In the genomic region with DNA sequence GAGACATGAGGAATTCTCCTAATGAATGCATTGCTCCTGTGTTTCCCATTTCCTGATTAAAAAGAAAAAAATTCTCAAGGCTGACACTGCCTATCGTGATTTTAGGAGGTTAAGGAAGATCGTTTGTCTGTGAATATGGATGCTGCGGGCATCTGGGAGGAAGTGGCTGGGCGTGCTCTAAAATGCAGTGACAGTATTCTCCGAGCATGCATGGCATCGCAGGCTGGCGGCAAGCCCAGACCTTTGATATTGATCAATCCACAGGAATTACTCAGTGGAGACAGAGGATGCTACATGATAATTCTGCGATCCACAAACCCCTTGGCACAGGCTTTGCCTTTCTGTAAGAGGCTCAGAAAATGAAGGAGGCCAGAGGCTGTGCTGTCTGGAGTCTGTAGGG, we compare ENCODE assay signal across 7 mouse cellular contexts.
DNase-seq lines count a peak whose midpoint lies in the region; ATAC-seq and TF ChIP-seq lines count a peak whose summit lies in the region.

No protein-coding gene starts in this region.

- ATAC-seq in kidney, embryonic 15.5 days (replicated peaks; ENCODE audit: low FRiP score) = no peak
- peak; percentile 12 for ATAC-seq in midbrain, embryonic 13.5 days
- no peak for ATAC-seq in erythroblast, adult 5-6 weeks (replicated peaks; ENCODE audit: low FRiP score, poor library complexity, severe bottlenecking)

- H3K4me2 ChIP-seq in kidney, embryonic 15.5 days = peak overlapping the region; percentile 41; the same call in 1 of the 2 replicates
- peak overlapping the region; percentile 40 for H3K4me2 ChIP-seq in midbrain, embryonic 13.5 days (replicated peaks)

- DNase-seq in right cerebral cortex, adult 18-20 months = peak; percentile 31
- no peak for DNase-seq in right cerebral cortex, postnatal 25 days
- DNase-seq in frontal cortex, postnatal 10 days (ENCODE audit: low spot score in 2 of 2) = no peak

- no peak for TF ChIP-seq CTCF in embryonic fibroblast, embryonic 13.5 days (IDR thresholded peaks at IDR 0.05; ENCODE audit: borderline replicate concordance, insufficient read depth, low read length)

- no peak overlapping the region for H3K9ac ChIP-seq in kidney, embryonic 15.5 days
- no peak overlapping the region for H3K9ac ChIP-seq in midbrain, embryonic 13.5 days (replicated peaks)

- H3K4me3 ChIP-seq in embryonic fibroblast, embryonic 13.5 days (ENCODE audit: insufficient read depth, low read length) = no peak overlapping the region
- no peak overlapping the region for H3K4me3 ChIP-seq in kidney, embryonic 15.5 days (replicated peaks)
- H3K4me3 ChIP-seq in midbrain, embryonic 13.5 days (replicated peaks) = no peak overlapping the region

- no peaks in the 10 kb centered on the region for H3K27me3 ChIP-seq in kidney, embryonic 15.5 days
- no peaks in the 10 kb centered on the region for H3K27me3 ChIP-seq in midbrain, embryonic 13.5 days

- TF ChIP-seq POLR2A in embryonic fibroblast, embryonic 13.5 days (IDR thresholded peaks at IDR 0.05; ENCODE audit: low read depth, low read length) = no peak

- no peaks in the 10 kb centered on the region for H3K36me3 ChIP-seq in kidney, embryonic 15.5 days
- H3K36me3 ChIP-seq in midbrain, embryonic 13.5 days = no peaks in the 10 kb centered on the region

- no peaks in the 10 kb centered on the region for H3K9me3 ChIP-seq in kidney, embryonic 15.5 days (replicated peaks)
- no peaks in the 10 kb centered on the region for H3K9me3 ChIP-seq in midbrain, embryonic 13.5 days

- H3K4me1 ChIP-seq in embryonic fibroblast, embryonic 13.5 days (ENCODE audit: control insufficient read depth, insufficient read depth, low read length) = peaks cover 10% of the 10 kb centered on the region; the same call in 1 of the 2 replicates
- peaks cover 44% of the 10 kb centered on the region for H3K4me1 ChIP-seq in kidney, embryonic 15.5 days
- peaks cover 55% of the 10 kb centered on the region for H3K4me1 ChIP-seq in midbrain, embryonic 13.5 days (replicated peaks)

- peak overlapping the region; percentile 92 for H3K27ac ChIP-seq in embryonic fibroblast, embryonic 13.5 days (ENCODE audit: insufficient read depth, low read length)
- H3K27ac ChIP-seq in kidney, embryonic 15.5 days = peak overlapping the region; percentile 24
- peak overlapping the region; percentile 97 for H3K27ac ChIP-seq in midbrain, embryonic 13.5 days

- 25% methylated on average over 8 of the region's 8 CpGs for WGBS in kidney, embryonic 15.5 days
- 3% methylated on average over 8 of the region's 8 CpGs for WGBS in midbrain, embryonic 13.5 days

Comparison
In these comparisons a context has a peak if more than half of its experiments do, and no peak if none do; other contexts are left out.
1. H3K27ac ChIP-seq: peak in every context shown above with its lines; median percentile 97 in midbrain, embryonic 13.5 days; 92 in embryonic fibroblast, embryonic 13.5 days; 24 in kidney, embryonic 15.5 days.